Mouse (Mus musculus) ES-Bruce4 (cell line): ENCODE data around the gene Etv6.

Source experiments
- CTCF ChIP-seq: IDR thresholded peaks from one replicate; pipeline ENCODE4 v1.8.1; 2011; ENCODE audit warnings: low read depth, low read length
- EP300 ChIP-seq: IDR thresholded peaks from 2 replicates; pipeline ENCODE4 v1.6.1; 2011; ENCODE audit warnings: low read depth, low read length; ENCODE audit not compliant: insufficient read depth
- POLR2A ChIP-seq: IDR thresholded peaks from one replicate; pipeline ENCODE4 v1.8.1; 2011; ENCODE audit warnings: low read length; ENCODE audit not compliant: insufficient read depth

DNA sequence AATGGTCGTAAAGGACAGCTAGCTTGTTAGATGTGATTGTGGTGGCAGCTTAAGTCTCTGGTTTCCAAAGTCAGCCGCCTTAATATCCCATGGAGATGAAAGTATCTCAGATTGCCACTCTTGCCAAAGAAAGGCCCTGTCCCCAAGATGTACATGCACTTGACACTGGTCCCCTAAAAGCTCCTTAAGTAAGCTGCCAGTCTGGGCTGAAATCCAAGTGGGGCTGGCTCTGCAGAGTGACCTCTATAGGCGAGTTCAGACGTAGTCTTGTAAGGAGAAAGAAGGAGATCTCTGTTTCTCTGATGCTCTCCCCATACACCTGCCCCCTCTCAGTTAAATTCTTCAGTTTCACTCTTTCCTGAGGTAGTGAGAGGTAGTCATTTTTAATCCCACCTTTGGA, 200.8 kb downstream of the Etv6 start:
- TF ChIP-seq CTCF (peak; percentile 1), POLR2A (no peak), EP300 (no peak)
